Mouse (Mus musculus) liver, adult 2 months (tissue): ENCODE results near the gene Eif2b5. TPM values are rescaled to one million over a fixed set of nuclear protein-coding genes. Genes with fewer than 3 reads are reported as not detected.

Experiments used
- DNase-seq: peaks from one replicate; pipeline ENCODE4 v3.0.0-alpha.2; 2011; ENCODE audit warnings: low read depth, low spot score; ENCODE audit errors: extremely low read depth
- H3K27ac ChIP-seq: fragments of 200-500 bp; replicated peaks from 2 replicates; pipeline ENCODE4 v1.5.1; 2012; ENCODE audit warnings: low read depth, mild to moderate bottlenecking, control low read depth, inconsistent platforms, low read length; ENCODE audit not compliant: insufficient read depth
- H3K27me3 ChIP-seq: fragments of 200-500 bp; 2 replicates; pipeline ENCODE4 v1.6.1; 2012; ENCODE audit warnings: mild to moderate bottlenecking, moderate library complexity, low read length, inconsistent platforms; ENCODE audit not compliant: control insufficient read depth, insufficient read depth
- H3K36me3 ChIP-seq: fragments of 200-500 bp; 2 replicates; pipeline ENCODE4 v1.6.1; 2012; ENCODE audit warnings: low read length, inconsistent platforms; ENCODE audit not compliant: control insufficient read depth, insufficient read depth
- H3K4me1 ChIP-seq: fragments of 200-500 bp; 2 replicates; pipeline ENCODE4 v1.6.1; 2011; ENCODE audit warnings: low read length; ENCODE audit not compliant: control insufficient read depth, insufficient read depth
- H3K4me3 ChIP-seq: fragments of 200-500 bp; 2 replicates; pipeline ENCODE4 v1.5.1; 2011; ENCODE audit warnings: low read depth, mild to moderate bottlenecking, control low read depth, low read length, moderate library complexity; ENCODE audit not compliant: insufficient read depth
- H3K79me2 ChIP-seq: fragments of 200-500 bp; 2 replicates; pipeline ENCODE4 v1.6.1; 2012; ENCODE audit warnings: inconsistent platforms, mild to moderate bottlenecking, low read length, moderate library complexity; ENCODE audit not compliant: control insufficient read depth, insufficient read depth
- H3K9ac ChIP-seq: fragments of 200-500 bp; 2 replicates; pipeline ENCODE4 v1.6.1; 2012; ENCODE audit warnings: low read depth, mild to moderate bottlenecking, control low read depth, inconsistent platforms, low read length
- CTCF ChIP-seq: fragments of 200-500 bp; IDR thresholded peaks from 2 replicates; pipeline ENCODE4 v1.5.1; 2011; ENCODE audit warnings: low read depth, low read length, control low read depth
- POLR2A ChIP-seq: fragments of 200-500 bp; IDR thresholded peaks from 2 replicates; pipeline ENCODE4 v1.6.1; 2011; ENCODE audit warnings: low read length, control low read depth; ENCODE audit not compliant: insufficient read depth; ENCODE audit errors: extremely low read depth
- WGBS: fragments of 180-500 bp; shearing (Covaris S2); methylation state at CpG from one replicate; pipeline ENCODE4 v1.1.7; 2018; 5-methylcytosine and 5-hydroxymethylcytosine counted together
- polyA plus RNA-seq: library from polyadenylated mRNA; depleted of rRNA; stranded (reverse); fragments of >200 nt; gene quantifications from 2 replicates; pipeline ENCODE4 v1.2.3, GENCODE M21; 2012
- total RNA-seq: library from RNA; depleted of rRNA; stranded (reverse); fragments of >200 nt; gene quantifications from 2 replicates; pipeline ENCODE4 v1.2.3, GENCODE M21; 2014

Eif2b5 gene
- total and polyA plus RNA-seq, 2 experiments = 19.3 to 38.1 TPM

GRCm38 (mm10) chr16:20539649-20540048 lies 41.0 kb downstream of the Eif2b5 start:
- H3K79me2 ChIP-seq = peaks cover 12% of the 10 kb centered on the region; the same call in 1 of the 2 replicates
- H3K4me1 ChIP-seq = peaks cover 11% of the 10 kb centered on the region
- no peak overlapping the region for H3K9ac ChIP-seq
- H3K36me3 ChIP-seq = peaks cover 44% of the 10 kb centered on the region
- H3K4me3 ChIP-seq = no peak overlapping the region
- 81% methylated on average over 3 of the region's 3 CpGs for WGBS
- TF ChIP-seq POLR2A (no peak), CTCF (no peak)
- H3K27ac ChIP-seq = no peak overlapping the region; the same call in 1 of the 2 replicates
- H3K27me3 ChIP-seq = no peaks in the 10 kb centered on the region
- no peak for DNase-seq

DNA sequence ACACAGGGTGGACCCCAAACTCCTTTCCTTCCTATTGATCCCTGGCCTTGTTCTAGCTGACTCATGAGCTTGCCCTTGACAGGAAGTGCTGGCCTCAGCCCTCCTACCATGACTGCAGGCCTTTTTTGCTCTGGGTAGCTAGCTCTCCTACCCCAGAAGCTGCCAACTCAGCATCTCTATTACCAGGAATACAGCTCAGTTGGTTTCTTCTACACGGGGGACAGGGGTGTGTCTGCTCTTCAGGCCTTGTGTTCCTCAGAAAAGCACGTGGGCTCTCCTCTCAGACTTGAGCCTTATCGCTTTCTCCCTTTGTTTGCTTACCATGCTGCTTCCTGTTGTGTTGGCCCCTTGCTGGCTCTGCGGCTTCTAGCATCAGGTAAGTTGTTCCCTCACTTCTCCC lies 41.8 kb downstream of the Eif2b5 start:
- peaks cover 12% of the 10 kb centered on the region; the same call in 1 of the 2 replicates for H3K79me2 ChIP-seq
- 71% methylated on average over 4 of the region's 4 CpGs for WGBS
- H3K4me3 ChIP-seq = no peak overlapping the region
- peaks cover 49% of the 10 kb centered on the region for H3K36me3 ChIP-seq
- no peak overlapping the region for H3K9ac ChIP-seq
- H3K27ac ChIP-seq = no peak overlapping the region
- no peak for TF ChIP-seq POLR2A
- TF ChIP-seq CTCF = no peak
- no peak for DNase-seq
- H3K27me3 ChIP-seq = no peaks in the 10 kb centered on the region
- peaks cover 11% of the 10 kb centered on the region for H3K4me1 ChIP-seq

GRCm38 (mm10) chr16:20545696-20546095 lies 47.1 kb downstream of the Eif2b5 start:
- 92% methylated on average over 10 of the region's 10 CpGs for WGBS
- no peak for DNase-seq
- Histone ChIP-seq H3K27me3 (no peaks in the 10 kb centered on the region), H3K4me3 (no peak overlapping the region), H3K27ac (no peak overlapping the region), H3K36me3 (peaks cover 35% of the 10 kb centered on the region; the same call in 1 of the 2 replicates), H3K9ac (no peak overlapping the region), H3K4me1 (peaks cover 10% of the 10 kb centered on the region), H3K79me2 (peaks cover 12% of the 10 kb centered on the region; the same call in 1 of the 2 replicates)
- TF ChIP-seq POLR2A = no peak
- TF ChIP-seq CTCF = no peak

- H3K27me3 ChIP-seq = no peaks in the 10 kb centered on the region
- TF ChIP-seq CTCF (no peak), POLR2A (no peak)
- H3K79me2 ChIP-seq = peaks cover 12% of the 10 kb centered on the region; the same call in 1 of the 2 replicates
- 25% methylated on average over 5 of the region's 5 CpGs for WGBS
- peaks cover 10% of the 10 kb centered on the region for H3K4me1 ChIP-seq
- H3K4me3 ChIP-seq = no peak overlapping the region
- peak overlapping the region; percentile 15 for H3K27ac ChIP-seq
- peaks cover 39% of the 10 kb centered on the region for H3K36me3 ChIP-seq
- no peak overlapping the region for H3K9ac ChIP-seq
- peak; percentile 48 for DNase-seq
These were observed 48.8 kb downstream of the Eif2b5 start for GRCm38 (mm10) chr16:20547423-20547822.

GRCm38 (mm10) chr16:20548096-20548948 lies 49.7 kb downstream of the Eif2b5 start, which contains the start of gene Abcf3:
Gene Abcf3, plus strand, starts transcription at chr16:20548577.
- Histone ChIP-seq H3K36me3 (peaks cover 36% of the 10 kb centered on the region), H3K4me1 (peaks cover 10% of the 10 kb centered on the region)
- TF ChIP-seq CTCF (no peak), POLR2A (peak; percentile 77)

More at GRCm38 (mm10) chr16:20548096-20548948, 49.7 kb downstream of the Eif2b5 start, which contains the start of gene Abcf3:
- Histone ChIP-seq H3K27ac (peak within 1 kb of the TSS; percentile 43), H3K9ac (peak within 1 kb of the TSS; percentile 82), H3K27me3 (no peaks in the 10 kb centered on the region), H3K4me3 (peak within 1 kb of the TSS; percentile 65), H3K79me2 (peaks cover 12% of the 10 kb centered on the region; the same call in 1 of the 2 replicates)
- under 1% methylated on average over 56 of the region's 56 CpGs for WGBS
- peak; percentile 97 for DNase-seq
